Comparison of ENCODE assay signal across 12 mouse cellular contexts in the genomic region with DNA sequence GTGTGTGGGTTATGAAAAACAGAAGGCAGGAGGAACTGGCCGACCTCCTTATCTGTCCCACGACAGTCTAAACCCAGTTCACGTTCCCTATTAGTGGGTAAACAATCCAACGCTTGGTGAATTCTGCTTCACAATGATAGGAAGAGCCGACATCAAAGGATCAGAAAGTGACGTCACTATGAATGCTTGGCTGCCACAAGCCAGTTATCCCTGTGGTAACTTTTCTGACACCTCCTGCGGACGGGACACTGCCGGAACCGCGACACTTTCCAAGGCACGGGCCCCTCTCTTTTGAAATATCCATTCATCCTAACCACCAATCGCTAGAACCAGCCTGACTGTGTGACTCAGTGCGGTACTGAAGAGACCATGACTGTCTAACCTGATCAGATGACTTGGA. TPM values are rescaled to one million over a fixed set of nuclear protein-coding genes. Genes with fewer than 3 reads are reported as not detected.
A peak's percentile ranks its signal among the peaks of the same experiment; 100 is the strongest.
DNase-seq lines count a peak whose midpoint lies in the region; ATAC-seq lines count a peak whose summit lies in the region.
"Had no signal": no experiment of that assay in that cellular context is flagged by ENCODE, and none has a peak within 500 bp of the region (broad histone marks: within the 10 kb centered on the region; RNA-seq: fewer than 3 reads in every experiment).

No protein-coding gene starts in this region.

- H3K9ac ChIP-seq in hindbrain, embryonic 11.5 days (ENCODE audit: low read depth, low read length) = no peak overlapping the region
- no peak overlapping the region for H3K9ac ChIP-seq in hindbrain, embryonic 12.5 days
- H3K9ac ChIP-seq in forebrain, embryonic 13.5 days = no peak overlapping the region
- H3K9ac ChIP-seq: forebrain, postnatal 0 days; stomach, embryonic 15.5 days had no signal

- H3K27me3 ChIP-seq in hindbrain, embryonic 11.5 days (ENCODE audit: control insufficient read depth, insufficient read depth, low read length) = peaks cover 10% of the 10 kb centered on the region
- H3K27me3 ChIP-seq in hindbrain, embryonic 12.5 days = peaks cover 34% of the 10 kb centered on the region
- peaks cover 35% of the 10 kb centered on the region for H3K27me3 ChIP-seq in forebrain, embryonic 13.5 days

- 88% methylated on average over 14 of the region's 14 CpGs for WGBS in hindbrain, embryonic 11.5 days
- 90% methylated on average over 14 of the region's 14 CpGs for WGBS in hindbrain, embryonic 12.5 days
- 89% methylated on average over 14 of the region's 14 CpGs for WGBS in forebrain, embryonic 13.5 days

- DNase-seq in hindbrain, embryonic 11.5 days (ENCODE audit: low spot score) = peak; percentile 65
- peak; percentile 67 for DNase-seq in 416B (ENCODE audit: low read depth)
- DNase-seq in ZHBTc4 (ENCODE audit: low read depth, low spot score) = peak; percentile 64
- peak; percentile 10 for DNase-seq in fibroblast of lung, adult 2 months (ENCODE audit: low read depth)
- no peak for DNase-seq in yolk sac, embryonic 10.5 days (ENCODE audit: low spot score)
- DNase-seq in adrenal gland, adult (ENCODE audit: inconsistent age in 2 of 2, low spot score in 1 of 2) = no peak
- DNase-seq: forebrain, postnatal 0 days; kidney, adult 2 months; lung, postnatal 10 days had no signal

- no peaks in the 10 kb centered on the region for H3K36me3 ChIP-seq in hindbrain, embryonic 11.5 days (ENCODE audit: control insufficient read depth, insufficient read depth, low read length)
- no peaks in the 10 kb centered on the region for H3K36me3 ChIP-seq in hindbrain, embryonic 12.5 days
- no peaks in the 10 kb centered on the region for H3K36me3 ChIP-seq in forebrain, embryonic 13.5 days (ENCODE audit: poor library complexity, severe bottlenecking)
- H3K36me3 ChIP-seq: stomach, embryonic 15.5 days had no signal

- H3K9me3 ChIP-seq in hindbrain, embryonic 11.5 days (ENCODE audit: control insufficient read depth, low read length) = no peaks in the 10 kb centered on the region
- no peaks in the 10 kb centered on the region for H3K9me3 ChIP-seq in hindbrain, embryonic 12.5 days (replicated peaks)
- H3K9me3 ChIP-seq in forebrain, embryonic 13.5 days (replicated peaks) = no peaks in the 10 kb centered on the region
- H3K9me3 ChIP-seq: stomach, embryonic 15.5 days had no signal

- H3K4me3 ChIP-seq in hindbrain, embryonic 11.5 days (ENCODE audit: low read depth, low read length) = no peak overlapping the region
- H3K4me3 ChIP-seq in hindbrain, embryonic 12.5 days = no peak overlapping the region
- H3K4me3 ChIP-seq in forebrain, embryonic 13.5 days = no peak overlapping the region
- H3K4me3 ChIP-seq: stomach, embryonic 15.5 days had no signal

- H3K4me2 ChIP-seq in hindbrain, embryonic 11.5 days (replicated peaks; ENCODE audit: low read depth, low read length) = no peak overlapping the region
- H3K4me2 ChIP-seq in hindbrain, embryonic 12.5 days (replicated peaks) = no peak overlapping the region
- H3K4me2 ChIP-seq in forebrain, embryonic 13.5 days = no peak overlapping the region
- H3K4me2 ChIP-seq: stomach, embryonic 15.5 days had no signal

- no peak for ATAC-seq in hindbrain, embryonic 11.5 days (ENCODE audit: low FRiP score)
- ATAC-seq in hindbrain, embryonic 12.5 days (ENCODE audit: low FRiP score) = no peak
- ATAC-seq in forebrain, embryonic 13.5 days = no peak
- ATAC-seq: forebrain, postnatal 0 days had no signal

- H3K27ac ChIP-seq in hindbrain, embryonic 11.5 days (ENCODE audit: low read depth, low read length) = no peak overlapping the region
- no peak overlapping the region for H3K27ac ChIP-seq in hindbrain, embryonic 12.5 days
- H3K27ac ChIP-seq in forebrain, embryonic 13.5 days = no peak overlapping the region
- H3K27ac ChIP-seq: stomach, embryonic 15.5 days had no signal

- no peaks in the 10 kb centered on the region; the same call in 1 of the 2 replicates for H3K4me1 ChIP-seq in hindbrain, embryonic 11.5 days (replicated peaks; ENCODE audit: control insufficient read depth, insufficient read depth, low read length)
- H3K4me1 ChIP-seq in hindbrain, embryonic 12.5 days = peaks cover 6% of the 10 kb centered on the region
- H3K4me1 ChIP-seq in forebrain, embryonic 13.5 days = peaks cover 7% of the 10 kb centered on the region

RNA-seq across cellular contexts. Expression of a gene that starts 2.0 kb away (rescaled TPM):
- polyA plus RNA-seq in hindbrain, embryonic 11.5 days (2014; fragmentation: Nextera tagmentation; extraction: Ambion mirVana) = 0.24 TPM in 1 of 2 replicates, not detected in the other
- polyA plus RNA-seq in hindbrain, embryonic 12.5 days (2016; fragmentation: Nextera tagmentation; extraction: Ambion mirVana) = 0.12 and 0.22 TPM in 2 replicates
- polyA plus RNA-seq in forebrain, embryonic 13.5 days (2015; fragmentation: Nextera tagmentation; extraction: Ambion mirVana) = 0.08 and 0.19 TPM in 2 replicates

Comparison
In these comparisons a context has a peak if more than half of its experiments do, and no peak if none do; other contexts are left out.
1. DNase-seq: peak in hindbrain, embryonic 11.5 days (single experiment), 416B (single experiment), ZHBTc4 (single experiment) and fibroblast of lung, adult 2 months (single experiment); none in yolk sac, embryonic 10.5 days (single experiment) and adrenal gland, adult (0 of 2).